24 mouse cellular contexts compared by ENCODE assay signal in genomic region chr7:109608831-109609230, GRCm38 (mm10).
DNase-seq lines count a peak whose midpoint lies in the region; ATAC-seq and TF ChIP-seq lines count a peak whose summit lies in the region.
"Had no signal": no experiment of that assay in that cellular context is flagged by ENCODE, and none has a peak within 500 bp of the region (broad histone marks: within the 10 kb centered on the region; RNA-seq: fewer than 3 reads in every experiment).

No protein-coding gene starts in this region.

- POLR2A ChIA-PET in Patski (lab: Charles Lee), result interaction anchor here (0.7 to 1.4 kb wide), 4 partner anchors 14 to 82 kb away, joined by 3 to 14 read pairs (median 6); no protein-coding TSS in a partner anchor

- H3K9me3 ChIP-seq in heart, embryonic 16.5 days (replicated peaks; ENCODE audit: control insufficient read depth, low read length), result no peaks in the 10 kb centered on the region
- no peaks in the 10 kb centered on the region for H3K9me3 ChIP-seq in hindbrain, embryonic 16.5 days (ENCODE audit: control insufficient read depth, low read length)
- H3K9me3 ChIP-seq: embryonic facial prominence, embryonic 12.5 days; forebrain, embryonic 12.5 days; G1E; hindbrain, embryonic 12.5 days; kidney, embryonic 15.5 days had no signal

- no peaks in the 10 kb centered on the region for H3K27me3 ChIP-seq in heart, adult 2 months (ENCODE audit: control insufficient read depth, insufficient read depth, low read length)
- H3K27me3 ChIP-seq in heart, embryonic 16.5 days (ENCODE audit: control insufficient read depth, insufficient read depth, low read length), result no peaks in the 10 kb centered on the region
- no peaks in the 10 kb centered on the region for H3K27me3 ChIP-seq in Patski
- no peaks in the 10 kb centered on the region for H3K27me3 ChIP-seq in hindbrain, embryonic 16.5 days (replicated peaks; ENCODE audit: control insufficient read depth, insufficient read depth, low read length)
- H3K27me3 ChIP-seq: embryonic facial prominence, embryonic 12.5 days; forebrain, embryonic 12.5 days; hindbrain, embryonic 12.5 days; kidney, embryonic 15.5 days had no signal

- no peak for TF ChIP-seq EP300 in heart, adult 2 months (IDR thresholded peaks at IDR 0.05; ENCODE audit: insufficient read depth, low read depth, low read length)

- CTCF ChIA-PET in Patski (lab: Charles Lee), result interaction anchor here (1.0 to 2.1 kb wide), 6 partner anchors 9 to 40 kb away, joined by 3 to 7 read pairs (median 5); no protein-coding TSS in a partner anchor

- no peak for ATAC-seq in heart, embryonic 16.5 days (replicated peaks; ENCODE audit: extremely low read depth, insufficient read depth, low FRiP score)
- ATAC-seq in Patski, result peak; percentile 70
- no peak for ATAC-seq in hindbrain, embryonic 16.5 days
- ATAC-seq: CD4-positive, CD25-positive, alpha-beta regulatory T cell, adult 4 months; forebrain, embryonic 16.5 days; intestine, embryonic 16.5 days had no signal

- TF ChIP-seq POLR2A in heart, adult 2 months (IDR thresholded peaks at IDR 0.05; ENCODE audit: insufficient read depth, low read depth, low read length), result no peak

- H3K36me3 ChIP-seq in heart, adult 2 months (ENCODE audit: control insufficient read depth, insufficient read depth, low read length), result peaks cover 71% of the 10 kb centered on the region
- no peaks in the 10 kb centered on the region for H3K36me3 ChIP-seq in heart, embryonic 16.5 days (ENCODE audit: control insufficient read depth, insufficient read depth)
- no peaks in the 10 kb centered on the region for H3K36me3 ChIP-seq in hindbrain, embryonic 16.5 days (ENCODE audit: control insufficient read depth, insufficient read depth, low read length)
- H3K36me3 ChIP-seq: embryonic facial prominence, embryonic 12.5 days; forebrain, embryonic 12.5 days; G1E; hindbrain, embryonic 12.5 days; kidney, embryonic 15.5 days had no signal

- no peak overlapping the region for H3K9ac ChIP-seq in heart, adult 2 months (ENCODE audit: low read depth, low read length)
- H3K9ac ChIP-seq in heart, embryonic 16.5 days (ENCODE audit: low read length), result no peak overlapping the region
- no peak overlapping the region for H3K9ac ChIP-seq in hindbrain, embryonic 16.5 days (ENCODE audit: low read depth, low read length)
- H3K9ac ChIP-seq: embryonic facial prominence, embryonic 12.5 days; forebrain, embryonic 12.5 days; hindbrain, embryonic 12.5 days; kidney, embryonic 15.5 days had no signal

- no peak for DNase-seq in heart, adult 2 months
- no peak for DNase-seq in heart, postnatal 25 days (ENCODE audit: low spot score)
- no peak for DNase-seq in heart, postnatal 14 days
- peak; percentile 78 for DNase-seq in 3T3-L1 (ENCODE audit: low read depth, low spot score)
- peak; percentile 71 for DNase-seq in Patski (ENCODE audit: low read depth, low spot score)
- DNase-seq in cerebellum, postnatal 14 days, result no peak
- DNase-seq: adrenal gland, adult 2 months; adrenal gland, postnatal 25 days; B cell, adult 2 months; cerebellum, adult 8-10 months; cerebellum, postnatal 25 days; gastrocnemius, postnatal 25 days; kidney, adult 2 months; kidney, postnatal 14 days had no signal

- 60% methylated on average over 6 of the region's 6 CpGs for WGBS in heart, adult 2 months
- 70% methylated on average over 6 of the region's 6 CpGs for WGBS in heart, embryonic 16.5 days
- WGBS in hindbrain, embryonic 16.5 days, result 90% methylated on average over 6 of the region's 6 CpGs

- H3K4me1 ChIP-seq in heart, adult 2 months (ENCODE audit: control insufficient read depth, insufficient read depth, low read length), result peaks cover 39% of the 10 kb centered on the region
- H3K4me1 ChIP-seq in heart, embryonic 16.5 days (ENCODE audit: control insufficient read depth, insufficient read depth, low read length), result peaks cover 42% of the 10 kb centered on the region
- H3K4me1 ChIP-seq in hindbrain, embryonic 16.5 days (ENCODE audit: control insufficient read depth, insufficient read depth, low read depth, low read length), result peaks cover 9% of the 10 kb centered on the region

- H3K4me2 ChIP-seq in heart, embryonic 16.5 days (ENCODE audit: low read depth, low read length), result no peak overlapping the region
- no peak overlapping the region for H3K4me2 ChIP-seq in hindbrain, embryonic 16.5 days (ENCODE audit: low read length)
- H3K4me2 ChIP-seq: embryonic facial prominence, embryonic 12.5 days; forebrain, embryonic 12.5 days; hindbrain, embryonic 12.5 days; kidney, embryonic 15.5 days had no signal

- intact Hi-C loops in heart, adult 2 months (cut with DNase I), result no loop called here
- intact Hi-C loops in heart, postnatal 25 days (cut with DNase I), result no loop called here
- intact Hi-C loops in heart, postnatal 14 days (cut with DNase I), result loop anchor here (2.0 kb wide), 1 partner anchor 20 kb away; no protein-coding TSS in a partner anchor

- peak overlapping the region; percentile 38; the same call in 1 of the 2 replicates for H3K27ac ChIP-seq in heart, adult 2 months
- peak overlapping the region; percentile 64 for H3K27ac ChIP-seq in heart, embryonic 16.5 days (ENCODE audit: low read length)
- no peak overlapping the region for H3K27ac ChIP-seq in hindbrain, embryonic 16.5 days (ENCODE audit: low read depth, low read length)
- H3K27ac ChIP-seq: embryonic facial prominence, embryonic 12.5 days; forebrain, embryonic 12.5 days; hindbrain, embryonic 12.5 days; kidney, embryonic 15.5 days had no signal

- no peak for TF ChIP-seq CTCF in heart, adult 2 months (IDR thresholded peaks at IDR 0.05)
- TF ChIP-seq CTCF in Patski (IDR thresholded peaks at IDR 0.05), result no peak

- H3K4me3 ChIP-seq in heart, adult 2 months, result no peak overlapping the region
- H3K4me3 ChIP-seq in heart, embryonic 16.5 days (ENCODE audit: low read length), result no peak overlapping the region
- H3K4me3 ChIP-seq in hindbrain, embryonic 16.5 days (ENCODE audit: low read length), result no peak overlapping the region
- H3K4me3 ChIP-seq: embryonic facial prominence, embryonic 12.5 days; forebrain, embryonic 12.5 days; hindbrain, embryonic 12.5 days; kidney, embryonic 15.5 days had no signal

- H3K79me2 ChIP-seq in heart, adult 2 months (replicated peaks; ENCODE audit: control insufficient read depth, insufficient read depth, low read length), result peaks cover 14% of the 10 kb centered on the region

- in situ Hi-C loops in Patski (cut with MboI; ENCODE audit: low pct_unique_long_range_greater_than_20kb), result no loop called here

Comparison
In these comparisons a context has a peak if more than half of its experiments do, and no peak if none do; other contexts are left out.
1. DNase-seq: peak in 3T3-L1 (single experiment) and Patski (single experiment); none in heart, adult 2 months (0 of 2), heart, postnatal 25 days (single experiment), heart, postnatal 14 days (0 of 2) and cerebellum, postnatal 14 days (0 of 2).